Mouse (Mus musculus) heart, adult 9 months (tissue): ENCODE results near the gene Actn3.
"Not testable (repeated sequence)": the region's sequence is repeated elsewhere in the genome, so short reads cannot be mapped to it uniquely, and the experiment has no call there.

Source experiments
- DNase-seq, 2 experiments: peaks; one replicate each; pipeline ENCODE4 v3.0.0; 2022; ENCODE audit warnings: low spot score in 2 of 2

Gene Actn3

DNA sequence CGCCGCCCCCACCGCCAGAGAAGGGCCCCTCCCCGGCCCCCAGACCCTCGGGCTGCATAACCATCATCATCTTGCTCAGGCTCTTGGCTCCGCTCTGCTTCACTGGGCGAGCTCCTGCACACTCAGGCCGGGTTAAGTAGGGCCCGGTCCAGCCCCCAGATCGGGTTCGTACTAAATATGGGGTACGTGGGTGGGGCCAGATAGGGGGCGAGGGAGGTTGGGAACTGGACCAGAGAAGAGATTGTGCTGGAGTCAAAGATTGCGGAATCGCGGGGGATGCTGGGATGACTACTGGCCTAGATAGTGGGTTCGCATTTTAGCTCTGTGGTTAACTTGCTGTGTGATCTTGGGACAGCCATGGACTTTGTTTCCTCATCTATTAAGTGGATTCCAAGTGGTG, at the start of gene Actn3:
Gene Actn3 (minus strand): TSS at position 125 of the 400 bp plus-strand sequence.
- peak; percentile 41 to 49 for DNase-seq

DNA sequence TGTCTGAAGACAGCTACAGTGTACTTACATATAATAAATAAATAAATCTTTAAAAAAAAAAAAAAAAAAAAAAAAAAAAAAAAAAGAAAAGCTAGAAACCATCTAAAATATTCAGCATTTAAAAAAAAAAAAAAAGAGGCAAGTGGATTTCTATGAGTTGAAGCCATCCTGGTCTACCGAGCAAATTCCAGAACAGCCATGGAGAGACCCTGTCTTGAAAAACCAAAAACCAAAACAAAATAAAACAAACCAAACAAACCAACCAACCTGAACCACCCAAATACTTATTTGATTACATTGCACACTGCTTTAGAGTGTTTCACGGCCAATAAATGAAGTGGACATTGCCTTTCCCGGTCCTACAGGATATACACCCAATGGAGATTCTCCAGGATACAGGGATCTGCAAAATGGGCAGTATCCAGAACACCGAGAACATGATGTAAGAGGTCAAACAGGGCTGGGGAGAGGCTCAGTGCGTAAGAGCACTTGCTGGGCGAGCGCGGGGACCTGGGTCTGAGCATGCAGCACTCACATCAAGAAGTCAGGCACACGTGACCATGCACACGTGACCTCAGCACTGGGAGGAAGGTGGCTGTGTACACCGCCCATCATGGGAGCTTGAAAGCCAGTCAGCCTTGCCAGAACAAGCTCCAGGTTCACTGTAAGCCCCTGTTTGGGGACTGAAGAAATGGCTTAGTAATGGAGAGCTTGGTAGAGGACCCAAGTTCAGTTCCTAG, 47.6 kb upstream of the Actn3 start:
- DNase-seq: no peak

DNA sequence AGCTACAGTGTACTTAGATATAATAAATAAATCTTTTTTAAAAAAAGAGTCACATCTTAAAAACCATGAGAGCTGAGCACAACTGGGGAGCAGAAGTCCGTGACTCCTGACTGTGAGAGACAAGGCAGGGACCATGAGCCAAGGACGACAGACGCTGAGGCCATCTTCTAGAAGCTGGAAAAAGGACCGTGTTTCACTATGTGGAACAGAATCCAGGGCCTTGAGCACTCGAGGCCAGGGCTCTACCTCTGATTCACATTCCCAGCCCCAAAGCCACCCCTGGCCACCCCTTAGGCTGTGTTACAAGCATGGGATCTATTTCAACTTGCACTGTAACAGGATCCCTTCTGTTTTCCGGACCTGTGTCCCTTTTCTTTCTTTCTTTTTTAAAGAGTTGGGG, 41.9 kb upstream of the Actn3 start:
- no peak for DNase-seq

GRCm38 (mm10) chr19:4916827-4917226, 39.1 kb upstream of the Actn3 start:
- DNase-seq: no peak

GRCm38 (mm10) chr19:4915924-4916603, 38.4 kb upstream of the Actn3 start:
- no peak for DNase-seq

DNA sequence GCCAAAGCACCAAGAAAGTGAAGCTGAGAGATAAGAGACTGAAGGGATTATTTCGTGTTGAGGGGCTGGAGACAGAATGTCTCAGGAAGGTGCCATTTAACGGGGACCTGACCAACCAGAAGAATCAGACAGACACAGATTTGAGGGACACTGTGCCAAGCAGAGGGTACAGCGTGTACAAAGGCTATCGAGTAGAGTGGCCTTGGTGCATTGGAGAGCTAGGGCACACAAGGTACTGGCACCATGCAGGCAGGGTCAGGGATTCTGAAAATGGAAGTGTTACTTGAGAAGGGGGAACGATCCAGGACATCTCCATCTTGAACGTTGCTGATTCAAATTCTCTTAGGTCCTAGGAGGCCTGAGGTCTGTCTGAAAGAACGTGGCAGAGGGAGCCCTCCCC, 31.7 kb upstream of the Actn3 start:
- DNase-seq: no peak

DNA sequence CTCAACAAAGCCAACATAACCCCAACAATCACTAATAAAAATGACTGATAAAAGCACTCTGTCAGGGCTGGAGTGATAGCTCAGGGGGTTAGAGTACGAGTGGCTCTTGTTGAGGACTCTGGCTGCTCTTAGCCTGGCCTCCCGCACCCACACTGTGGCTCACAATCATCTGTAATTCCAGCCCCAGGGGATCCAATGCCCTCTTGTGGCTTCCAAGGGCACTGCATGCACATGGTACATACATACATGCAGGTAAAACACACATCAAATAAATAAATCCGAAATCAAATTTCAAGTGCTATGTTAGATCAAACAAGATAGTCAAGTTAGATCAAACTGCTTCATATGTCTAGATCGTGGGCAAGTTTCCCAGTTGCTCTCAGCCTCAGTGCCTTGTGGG, 30.4 kb upstream of the Actn3 start:
- DNase-seq: no peak

GRCm38 (mm10) chr19:4905979-4906794, 28.5 kb upstream of the Actn3 start, which contains the start of gene Bbs1:
Gene Bbs1 (minus strand): TSS chr19:4906628.
- DNase-seq: peak; percentile 65 to 67

- no peak for DNase-seq
These were observed 22.2 kb upstream of the Actn3 start for GRCm38 (mm10) chr19:4899888-4900287.

DNA sequence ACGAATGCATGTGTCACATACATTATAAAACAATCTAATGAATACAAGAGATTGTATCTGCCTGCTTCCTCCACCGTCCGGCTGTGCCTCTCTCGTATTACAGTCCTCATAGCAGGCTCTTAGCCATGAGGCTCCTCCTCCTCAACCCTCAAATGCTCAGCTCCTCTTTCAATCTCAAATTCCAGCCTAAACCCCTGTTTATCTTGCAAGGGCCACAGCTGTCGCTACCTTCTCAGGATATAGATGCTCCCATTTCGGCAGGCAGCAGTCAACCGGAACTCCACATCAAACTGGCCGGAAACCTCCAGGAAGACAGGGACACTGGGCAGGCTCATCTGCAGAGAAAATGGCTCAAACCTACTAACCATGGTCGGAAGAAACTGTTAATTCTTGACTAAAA, 21.3 kb upstream of the Actn3 start:
- DNase-seq: no peak

DNA sequence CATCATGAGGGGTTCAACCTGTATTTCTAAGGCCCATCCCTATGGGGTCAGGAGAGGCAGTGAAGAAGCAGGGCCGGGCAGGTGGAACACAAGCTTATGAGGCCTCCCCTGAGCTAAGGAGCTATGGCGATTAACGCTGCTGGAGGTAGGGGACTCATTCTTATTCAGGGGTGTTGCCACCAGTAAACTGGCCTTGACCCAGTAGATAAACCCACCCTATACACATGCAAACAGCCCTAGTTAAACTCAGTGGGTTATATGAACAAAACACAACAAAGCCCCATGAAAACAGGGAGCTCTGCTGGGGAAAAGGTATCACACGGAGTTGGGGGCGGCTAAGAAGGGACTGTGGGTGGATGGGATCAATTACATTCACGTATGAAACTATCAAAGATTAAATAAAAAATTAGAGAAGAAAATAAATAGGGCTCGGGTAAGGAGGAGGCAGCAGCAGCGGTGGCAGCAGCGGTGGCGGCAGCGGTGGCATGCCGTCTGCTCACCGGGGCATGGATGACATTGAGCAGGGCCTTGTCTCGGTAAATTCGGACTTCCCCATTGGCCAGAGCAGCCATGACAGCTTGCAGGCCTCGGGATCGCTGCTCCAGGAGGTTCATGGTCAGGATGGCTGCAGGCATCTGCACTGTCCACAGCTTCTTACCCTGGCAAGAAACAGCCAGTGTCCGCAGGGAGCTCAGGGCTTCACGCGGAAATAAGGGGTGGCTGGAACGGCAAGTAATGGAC, 19.2 kb upstream of the Actn3 start:
- no peak for DNase-seq

DNA sequence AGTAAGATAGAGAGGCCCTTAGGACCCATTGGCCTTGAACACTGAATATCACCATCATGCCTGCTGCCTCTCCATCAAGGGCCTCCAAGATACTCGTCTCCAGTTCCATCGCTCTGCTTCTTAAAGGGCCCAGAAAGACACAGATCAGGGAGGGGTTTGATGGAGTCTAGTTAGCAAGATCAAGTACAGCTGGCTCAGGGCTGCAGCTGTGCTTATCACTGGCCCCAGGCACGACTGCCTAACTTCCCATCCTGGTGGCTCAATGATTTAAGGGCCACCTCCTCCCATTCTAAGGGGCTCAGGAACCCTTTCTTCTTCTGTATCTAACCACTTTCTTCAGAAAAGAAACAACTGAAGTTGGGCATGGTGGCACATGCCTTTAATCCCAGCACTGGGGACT, 14.1 kb upstream of the Actn3 start:
- DNase-seq: no peak

DNA sequence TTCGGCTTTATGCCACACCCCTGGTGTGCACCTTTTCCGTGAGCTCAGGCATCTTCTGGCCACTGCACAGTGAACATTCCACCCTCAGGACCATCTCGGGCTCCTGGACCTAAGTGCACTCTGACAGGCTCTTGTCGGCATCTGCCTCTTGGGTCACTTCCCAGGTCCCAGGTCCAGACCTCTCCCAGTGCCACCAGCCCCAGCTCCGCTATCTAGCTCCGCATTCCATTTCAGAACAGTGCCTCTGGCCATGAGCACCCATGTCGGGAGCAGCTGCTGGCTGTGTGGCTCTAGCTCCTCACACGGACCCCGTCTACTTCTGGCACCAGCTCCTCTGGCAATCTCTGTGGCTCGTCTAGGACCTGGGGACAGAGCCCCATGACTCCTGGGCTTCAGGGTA, 12.1 kb upstream of the Actn3 start:
- no peak for DNase-seq

DNA sequence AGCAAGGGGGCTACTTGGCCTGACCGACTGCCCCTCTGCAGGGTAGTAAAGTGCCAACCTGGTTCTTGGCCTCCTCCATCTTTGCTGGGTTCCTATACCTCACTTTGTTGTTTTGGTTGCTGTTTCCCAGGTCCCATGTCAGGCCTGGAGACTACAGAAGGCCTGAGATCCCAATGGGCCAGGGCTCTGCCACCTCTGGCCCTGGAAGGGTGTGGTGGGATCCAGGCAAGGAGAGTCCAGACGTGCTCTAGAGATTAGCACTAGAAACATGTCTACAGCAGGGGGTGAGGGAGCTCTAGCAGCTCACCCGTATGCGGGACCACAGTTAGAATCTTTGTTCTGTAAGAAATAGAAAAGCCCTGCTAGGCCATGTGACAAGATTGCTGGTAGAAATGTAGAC, 6.3 kb upstream of the Actn3 start:
- DNase-seq: no peak

- DNase-seq: no peak
These were observed 1.6 kb upstream of the Actn3 start for GRCm38 (mm10) chr19:4879324-4879703.

GRCm38 (mm10) chr19:4878405-4879323, 955 bp upstream of the Actn3 start, which contains the start of gene Zdhhc24:
Gene Zdhhc24 (plus strand): TSS chr19:4878668.
- peak; percentile 95 to 98 for DNase-seq

DNA sequence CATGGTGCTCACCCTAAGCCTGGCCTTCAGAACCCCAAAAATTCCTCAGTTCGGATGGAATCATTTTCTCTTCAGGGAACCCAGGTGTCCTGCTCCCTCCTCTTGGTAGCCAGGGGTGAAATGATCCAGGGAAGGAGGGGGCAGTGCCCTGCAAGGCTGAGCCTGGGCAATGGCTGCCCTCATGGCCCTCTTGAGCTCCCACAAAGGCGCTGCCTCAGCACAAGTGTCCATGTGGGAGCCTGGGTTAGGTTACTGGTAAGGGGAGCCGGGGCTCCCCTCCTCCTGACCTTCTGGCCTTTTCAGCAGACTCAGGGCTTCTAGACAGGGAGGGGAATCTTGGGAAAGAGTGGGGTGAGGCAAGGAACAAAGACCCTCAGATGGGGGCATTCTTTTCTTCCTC, 954 bp downstream of the Actn3 start:
- no peak for DNase-seq

DNA sequence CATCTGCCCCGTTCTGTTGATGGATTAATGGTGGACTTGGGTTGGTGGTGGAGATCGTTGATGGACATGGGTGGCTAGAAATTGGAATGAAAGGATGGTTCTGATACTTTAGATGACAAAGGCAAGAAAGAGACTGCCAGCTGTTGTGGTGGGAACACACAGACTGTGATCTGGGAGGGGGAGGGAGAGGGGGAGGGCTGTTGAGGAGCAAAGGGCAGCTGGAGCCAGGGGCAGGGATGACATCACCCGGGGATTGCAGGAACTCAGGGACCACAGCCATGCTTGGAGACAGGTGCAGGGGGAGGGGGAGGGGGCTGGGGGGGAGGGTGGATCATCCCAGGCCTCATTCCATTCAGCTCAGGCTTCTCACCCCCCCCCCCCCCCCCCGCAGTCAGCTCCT, 1.5 kb downstream of the Actn3 start:
- DNase-seq: no peak

DNA sequence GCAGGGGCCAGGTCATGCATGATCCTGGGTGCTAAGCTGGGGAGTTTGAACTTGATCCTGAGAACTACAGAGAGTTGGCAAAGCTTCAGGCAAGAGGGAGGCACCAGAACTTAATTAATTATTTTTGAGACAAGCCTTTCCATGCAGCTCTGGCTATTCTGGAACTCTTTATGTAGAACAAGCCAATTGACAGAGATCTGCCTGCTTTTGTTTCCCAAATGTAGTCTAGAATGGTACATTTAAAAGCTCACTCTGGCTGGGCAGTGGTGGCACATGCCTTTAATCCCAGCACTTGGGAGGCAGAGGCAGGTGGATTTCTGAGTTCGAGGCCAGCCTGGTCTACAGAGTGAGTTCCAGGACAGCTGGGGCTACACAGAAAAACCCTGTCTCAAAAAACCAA, 3.1 kb downstream of the Actn3 start:
- not testable (repeated sequence) for DNase-seq

DNA sequence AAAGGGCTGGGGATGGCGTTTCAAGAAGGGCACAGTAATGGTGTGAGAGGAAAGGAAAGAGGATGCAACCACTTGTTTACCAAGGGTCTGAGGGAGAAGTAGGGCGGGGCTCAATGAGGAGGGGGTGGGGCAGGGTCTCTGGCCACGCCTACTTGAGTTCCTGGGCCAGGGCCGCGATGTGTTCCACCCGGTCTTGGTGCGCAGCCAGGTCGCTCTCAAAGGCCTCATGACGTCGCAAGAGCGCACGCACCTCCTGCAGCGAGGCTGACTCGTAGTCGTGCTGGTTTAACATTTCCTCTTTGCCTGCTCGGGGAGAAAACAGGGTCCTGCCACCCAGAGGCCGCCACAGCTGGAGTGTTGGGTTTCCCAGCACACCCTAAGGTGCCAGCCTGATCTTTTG, 12.6 kb downstream of the Actn3 start:
- DNase-seq: no peak

GRCm38 (mm10) chr19:4863048-4863447, 14.7 kb downstream of the Actn3 start:
- no peak for DNase-seq
